Mouse (Mus musculus) testis, adult 2 months (tissue): ENCODE measurements around the gene Mmaa. TPM values are rescaled to one million over a fixed set of nuclear protein-coding genes. Genes with fewer than 3 reads are reported as not detected.

ENCODE experiments used
- H3K27ac ChIP-seq: fragments of 200-500 bp; 2 replicates; pipeline ENCODE4 v1.5.1; 2012; ENCODE audit warnings: low read depth, low read length; ENCODE audit not compliant: control insufficient read depth, insufficient read depth
- H3K27me3 ChIP-seq: fragments of 200-500 bp; 2 replicates; pipeline ENCODE4 v1.6.1; 2012; ENCODE audit warnings: mild to moderate bottlenecking, low read length, moderate library complexity; ENCODE audit not compliant: control insufficient read depth, insufficient read depth
- H3K36me3 ChIP-seq: fragments of 200-500 bp; 2 replicates; pipeline ENCODE4 v1.6.1; 2012; ENCODE audit warnings: mild to moderate bottlenecking, low read length; ENCODE audit not compliant: control insufficient read depth, insufficient read depth
- H3K4me1 ChIP-seq: fragments of 200-500 bp; 2 replicates; pipeline ENCODE4 v1.6.1; 2012; ENCODE audit warnings: low read length; ENCODE audit not compliant: control insufficient read depth, insufficient read depth
- H3K4me3 ChIP-seq: fragments of 200-500 bp; 2 replicates; pipeline ENCODE4 v1.5.1; 2012; ENCODE audit warnings: low read depth, mild to moderate bottlenecking, low read length, moderate library complexity, mixed read lengths; ENCODE audit not compliant: control insufficient read depth
- CTCF ChIP-seq: fragments of 200-500 bp; IDR thresholded peaks from 2 replicates; pipeline ENCODE4 v1.5.1; 2012; ENCODE audit warnings: low read depth, mild to moderate bottlenecking, inconsistent platforms, low read length, moderate library complexity; ENCODE audit not compliant: control insufficient read depth, insufficient read depth, insufficient replicate concordance
- POLR2A ChIP-seq: fragments of 200-500 bp; IDR thresholded peaks from 2 replicates; pipeline ENCODE4 v1.6.1; 2012; ENCODE audit warnings: low read depth, mild to moderate bottlenecking, inconsistent platforms, low read length, moderate library complexity; ENCODE audit not compliant: control insufficient read depth
- polyA plus RNA-seq: library from polyadenylated mRNA; depleted of rRNA; stranded (reverse); fragments of >200 nt; gene quantifications from 2 replicates; pipeline ENCODE4 v1.2.3, GENCODE M21; 2012; rRNA removed

The Mmaa gene
- 4.1 and 4.4 TPM in 2 replicates for polyA plus RNA-seq

GRCm38 (mm10) chr8:79294610-79295275 lies at the start of gene Mmaa:
Gene Mmaa, minus strand, starts transcription at chr8:79294937.
- H3K36me3 ChIP-seq: 0 out of 2 replicates have a peak, but pooled peaks cover 2% of the 10 kb centered on the region
- peak; percentile 88 for TF ChIP-seq POLR2A
- TF ChIP-seq CTCF: no peak
- no peaks in the 10 kb centered on the region; the same call in 1 of the 2 replicates for H3K4me1 ChIP-seq
- no peaks in the 10 kb centered on the region for H3K27me3 ChIP-seq
- peak within 1 kb of the TSS; percentile 92 for H3K27ac ChIP-seq
- peak within 1 kb of the TSS; percentile 94 for H3K4me3 ChIP-seq

- H3K27ac ChIP-seq: no peak overlapping the region
- no peaks in the 10 kb centered on the region; the same call in 1 of the 2 replicates for H3K36me3 ChIP-seq
- no peaks in the 10 kb centered on the region for H3K27me3 ChIP-seq
- no peaks in the 10 kb centered on the region for H3K4me1 ChIP-seq
- no peak overlapping the region for H3K4me3 ChIP-seq
- TF ChIP-seq POLR2A (no peak), CTCF (no peak)
Measured at GRCm38 (mm10) chr8:79341236-79341635, 46.5 kb upstream of the Mmaa start.

GRCm38 (mm10) chr8:79339555-79339954 lies 44.8 kb upstream of the Mmaa start:
- H3K36me3 ChIP-seq: no peaks in the 10 kb centered on the region; the same call in 1 of the 2 replicates
- no peak overlapping the region for H3K27ac ChIP-seq
- no peaks in the 10 kb centered on the region for H3K4me1 ChIP-seq
- TF ChIP-seq CTCF: peak; percentile 47; the same call in 1 of the 2 replicates
- TF ChIP-seq POLR2A: no peak
- no peak overlapping the region for H3K4me3 ChIP-seq
- H3K27me3 ChIP-seq: no peaks in the 10 kb centered on the region

DNA sequence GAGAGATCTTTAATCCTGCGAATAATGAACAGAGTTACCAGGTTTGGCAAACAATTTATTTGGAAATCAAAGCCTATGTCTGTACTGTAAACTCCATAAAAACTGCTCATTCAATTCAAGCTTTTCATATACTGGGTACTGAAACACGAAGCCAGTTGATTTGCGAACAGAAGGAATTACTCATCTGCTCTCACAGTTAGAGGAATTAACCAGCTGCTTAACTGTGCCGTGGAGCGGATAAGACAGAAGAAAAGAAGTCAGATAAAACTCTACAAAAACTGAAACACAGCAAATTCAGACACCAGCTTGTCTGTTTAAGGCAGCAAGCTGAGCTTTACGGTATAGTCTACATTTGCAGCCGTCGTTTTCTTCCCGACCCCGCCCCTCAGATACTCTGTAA lies 43.9 kb upstream of the Mmaa start:
- H3K4me1 ChIP-seq: no peaks in the 10 kb centered on the region
- TF ChIP-seq POLR2A (no peak), CTCF (no peak)
- no peaks in the 10 kb centered on the region; the same call in 1 of the 2 replicates for H3K36me3 ChIP-seq
- no peak overlapping the region for H3K4me3 ChIP-seq
- H3K27ac ChIP-seq: no peak overlapping the region
- no peaks in the 10 kb centered on the region for H3K27me3 ChIP-seq

DNA sequence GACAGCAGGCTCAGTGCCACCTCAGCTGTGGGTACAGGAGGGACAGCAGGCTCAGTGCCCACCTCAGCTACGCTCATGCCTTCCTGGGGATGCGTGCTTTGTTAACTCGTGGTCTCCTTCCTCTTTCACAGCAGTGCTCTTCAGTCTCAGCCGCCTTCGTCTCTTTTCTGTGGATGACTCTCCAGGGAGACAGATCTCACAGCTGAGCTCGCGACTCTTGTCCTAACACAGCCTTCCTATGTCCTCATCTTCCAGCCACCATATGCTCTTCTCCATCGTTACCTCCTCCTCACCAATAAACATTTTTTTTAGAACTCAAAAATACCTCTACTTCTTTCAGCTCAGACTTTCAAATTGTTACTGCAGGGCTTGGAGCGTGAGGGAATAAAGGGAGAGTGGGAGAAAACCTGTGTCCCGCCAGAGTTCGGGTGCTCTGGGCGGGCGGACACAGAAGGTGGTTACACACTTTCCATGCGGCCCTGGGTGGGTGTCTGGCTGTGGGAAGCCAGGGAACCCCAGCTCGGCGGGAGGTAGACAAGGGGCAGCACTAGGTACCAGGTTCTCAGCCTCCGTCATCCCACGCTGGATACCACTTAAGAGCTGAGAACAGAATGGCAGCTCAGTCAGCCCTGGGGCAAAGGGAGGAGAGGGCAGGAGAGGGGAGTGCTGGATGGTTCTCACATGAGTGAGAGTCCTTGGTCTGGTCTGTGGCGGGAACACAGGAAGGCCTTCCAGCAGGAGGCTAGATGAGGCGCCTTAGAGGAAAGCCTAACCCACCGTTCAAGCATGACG lies 37.6 kb upstream of the Mmaa start:
- Histone ChIP-seq H3K4me1 (no peaks in the 10 kb centered on the region), H3K27ac (no peak overlapping the region), H3K36me3 (no peaks in the 10 kb centered on the region), H3K27me3 (no peaks in the 10 kb centered on the region), H3K4me3 (no peak overlapping the region)
- TF ChIP-seq POLR2A (no peak), CTCF (no peak)

GRCm38 (mm10) chr8:79331571-79331970 lies 36.8 kb upstream of the Mmaa start:
- Histone ChIP-seq H3K27me3 (no peaks in the 10 kb centered on the region), H3K4me1 (no peaks in the 10 kb centered on the region), H3K36me3 (no peaks in the 10 kb centered on the region), H3K4me3 (no peak overlapping the region), H3K27ac (no peak overlapping the region)
- TF ChIP-seq CTCF: no peak
- no peak for TF ChIP-seq POLR2A

GRCm38 (mm10) chr8:79331017-79331416 lies 36.3 kb upstream of the Mmaa start:
- Histone ChIP-seq H3K4me3 (no peak overlapping the region), H3K27ac (no peak overlapping the region), H3K4me1 (no peaks in the 10 kb centered on the region), H3K27me3 (no peaks in the 10 kb centered on the region), H3K36me3 (no peaks in the 10 kb centered on the region)
- TF ChIP-seq CTCF (no peak), POLR2A (no peak)
